Mouse (Mus musculus) lung, postnatal 14 days (tissue): ENCODE results near the gene Pcare.
A peak's percentile ranks its signal among the peaks of the same experiment; 100 is the strongest.

Experiments
- DNase-seq: peaks from one replicate; pipeline ENCODE4 v3.0.0; 2021

The Pcare gene

DNA sequence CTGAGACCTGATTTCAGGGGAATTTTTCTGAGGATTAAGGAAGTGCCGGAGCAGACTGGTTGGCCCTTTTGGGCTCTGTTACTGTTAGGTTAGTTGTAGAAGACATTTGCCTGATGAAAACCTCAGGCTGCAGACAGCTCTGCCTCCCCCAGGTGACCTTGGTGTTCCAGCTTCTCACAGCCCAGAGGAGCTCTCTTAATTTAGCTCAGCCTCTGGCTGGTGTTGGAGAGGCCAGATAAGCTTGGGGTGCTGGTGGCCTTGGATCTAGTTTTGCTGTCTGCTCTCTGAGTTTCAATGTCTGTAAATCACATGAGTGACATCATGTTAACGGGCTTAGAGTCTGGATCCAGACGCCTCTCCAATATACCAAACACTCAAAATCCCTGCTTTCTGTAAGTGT lies 31.7 kb downstream of the Pcare start:
- no peak for DNase-seq

DNA sequence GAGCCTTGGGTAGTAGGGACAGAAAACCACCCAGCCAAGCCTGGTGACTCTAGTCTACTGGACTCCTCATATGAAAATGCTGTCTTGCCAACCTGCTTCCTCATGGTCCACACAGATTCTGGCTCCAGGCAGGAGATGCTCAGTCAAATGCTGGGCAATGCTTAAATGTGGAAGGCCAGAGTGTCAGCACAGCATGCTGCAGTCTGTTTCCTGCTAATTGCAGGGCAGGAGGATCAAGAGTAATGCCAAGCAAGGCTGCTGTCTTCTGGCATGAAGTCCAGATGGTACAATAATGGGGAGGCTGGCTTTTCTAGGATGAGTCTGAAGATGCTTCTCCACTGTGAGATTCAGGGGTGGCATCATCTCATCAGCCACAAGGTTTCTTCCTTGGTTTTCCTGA lies 32.3 kb downstream of the Pcare start:
- DNase-seq = no peak

DNA sequence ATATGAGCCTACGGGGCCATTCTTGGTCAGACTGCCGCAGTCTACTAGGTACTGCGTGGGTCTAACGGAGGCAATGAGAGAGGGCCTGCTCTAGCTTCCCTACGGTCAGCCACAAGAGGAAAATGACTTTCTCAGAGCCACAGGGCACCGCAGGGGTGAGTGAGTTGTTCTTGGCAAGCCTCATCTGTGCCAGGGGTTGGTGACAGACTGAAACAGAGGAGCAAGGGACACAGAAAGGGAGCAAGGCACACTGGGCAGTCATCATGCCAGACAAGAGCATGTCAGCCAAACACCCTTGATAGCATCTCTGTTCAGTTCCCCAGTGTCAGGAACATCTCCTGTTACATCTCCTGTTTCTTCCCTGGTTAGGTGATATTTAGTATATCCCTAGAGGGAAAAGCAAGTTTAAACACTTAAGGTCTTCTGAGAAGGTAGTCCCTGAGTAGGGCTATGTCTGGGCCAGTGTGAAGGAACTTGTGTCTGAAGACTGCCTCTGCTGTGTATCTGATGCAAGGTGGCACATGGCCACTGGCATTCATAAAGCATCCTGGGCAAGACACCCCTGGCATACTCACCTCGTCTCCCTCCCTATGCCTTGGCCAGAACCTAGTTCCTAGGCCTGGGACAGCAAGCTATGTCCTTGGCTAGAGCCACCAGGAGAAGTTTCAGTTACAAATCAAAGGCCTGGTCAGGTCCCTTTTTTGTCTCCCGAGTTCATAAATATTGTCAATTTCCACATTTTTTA lies 34.6 kb downstream of the Pcare start:
- DNase-seq = no peak

DNA sequence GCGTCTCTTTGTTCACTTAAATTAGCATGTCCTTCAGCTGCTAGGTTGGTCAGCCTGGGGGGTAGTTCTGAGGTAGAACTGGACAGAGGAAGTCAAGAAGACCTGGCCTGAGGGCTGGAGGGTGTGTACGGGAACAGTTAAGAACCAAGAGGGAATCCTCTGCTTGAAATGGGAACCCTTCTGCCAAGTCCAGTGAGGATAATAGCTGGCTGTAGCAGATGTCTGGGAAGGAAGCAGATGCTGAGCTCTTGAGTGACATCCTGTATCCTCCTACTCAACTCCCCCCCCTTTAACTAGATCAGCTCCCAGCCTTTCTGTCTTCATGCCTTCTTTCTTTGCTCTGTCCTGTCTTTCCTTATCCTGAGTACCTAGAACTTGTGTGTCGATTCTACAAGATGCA lies 37.7 kb downstream of the Pcare start:
- DNase-seq = no peak

DNA sequence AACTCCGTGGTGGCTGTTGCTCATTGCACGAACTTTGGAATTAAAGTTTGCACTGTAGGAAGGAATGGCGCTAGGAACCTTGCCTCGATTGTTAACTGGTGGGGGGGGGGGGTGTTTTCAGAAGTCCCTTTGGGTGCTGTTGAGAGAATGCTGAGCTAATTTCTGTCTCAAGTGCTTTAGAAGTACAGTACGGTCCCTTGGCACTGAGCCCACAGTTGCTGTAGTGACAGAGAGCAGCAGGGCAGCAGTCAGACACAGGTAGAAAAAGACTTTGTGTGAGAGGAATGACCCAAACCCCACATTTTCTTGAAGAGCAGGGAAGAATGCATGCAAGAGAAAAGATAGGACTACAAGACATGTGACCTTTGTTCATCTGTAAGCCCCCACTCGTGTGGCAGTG lies 40.4 kb downstream of the Pcare start:
- DNase-seq = peak; percentile 74

DNA sequence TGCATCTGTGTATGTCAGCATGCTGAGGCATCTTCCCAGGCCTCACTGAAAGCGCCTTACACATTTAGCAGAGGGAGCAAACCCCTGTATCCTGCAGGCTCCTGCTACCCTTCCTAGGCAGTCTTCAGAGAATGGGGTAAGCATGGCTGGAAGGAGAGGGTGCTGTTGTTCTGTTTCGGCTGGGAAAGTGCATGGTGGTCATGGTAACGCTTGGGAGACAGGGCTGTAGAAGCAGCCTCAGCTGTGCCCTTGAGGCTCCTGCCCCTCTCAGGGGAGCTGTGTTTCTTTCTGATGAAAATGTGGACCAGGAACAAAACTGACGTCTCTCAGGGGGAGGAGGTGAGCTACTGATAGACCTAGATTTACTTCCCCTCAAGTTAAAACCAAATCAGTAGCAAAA lies 45.0 kb downstream of the Pcare start:
- DNase-seq = no peak

DNA sequence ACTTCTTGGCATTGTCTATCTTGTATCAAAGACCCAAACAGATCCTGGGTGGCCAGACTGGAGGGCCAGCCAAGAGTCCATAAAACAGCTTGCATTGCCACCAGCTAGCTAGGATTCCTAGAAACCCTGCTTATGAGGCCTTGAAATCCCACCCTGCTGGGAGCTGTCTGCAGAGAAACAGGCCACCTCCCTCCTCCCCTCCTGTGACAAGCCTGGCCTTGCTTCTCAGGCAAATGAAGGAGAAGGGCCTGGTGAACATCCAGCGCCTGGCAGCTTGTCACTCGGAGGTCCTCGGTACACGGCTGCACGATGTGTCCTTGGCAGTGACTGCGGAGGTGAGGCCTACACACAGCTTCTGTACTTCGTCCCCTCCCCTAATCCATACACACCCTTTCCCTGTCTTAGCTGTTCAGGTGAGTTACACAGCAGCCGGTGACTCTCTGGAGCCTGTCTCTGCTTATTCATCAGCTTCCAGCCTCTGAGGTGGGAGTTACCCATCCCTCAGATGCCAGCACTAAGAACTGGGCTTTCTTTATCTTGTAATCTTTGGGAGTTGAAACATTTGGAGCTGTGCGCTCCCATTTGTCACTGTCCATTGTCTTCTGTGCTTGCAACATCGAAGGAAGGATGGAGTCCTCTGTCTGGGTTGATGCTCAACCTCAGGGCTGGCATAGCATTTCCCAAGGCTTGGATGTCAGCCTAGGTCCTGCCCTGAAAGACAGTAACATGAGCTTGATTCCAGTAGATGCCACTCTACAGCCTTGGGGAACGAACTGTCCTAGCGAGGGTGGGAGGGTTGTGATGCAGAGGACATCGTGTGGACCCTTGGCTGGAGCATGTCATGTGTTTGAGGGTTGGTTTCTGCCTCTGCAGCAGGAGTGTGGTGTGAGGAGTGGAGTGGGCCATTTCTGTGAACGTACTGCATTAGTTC lies 46.9 kb downstream of the Pcare start:
- DNase-seq = no peak

DNA sequence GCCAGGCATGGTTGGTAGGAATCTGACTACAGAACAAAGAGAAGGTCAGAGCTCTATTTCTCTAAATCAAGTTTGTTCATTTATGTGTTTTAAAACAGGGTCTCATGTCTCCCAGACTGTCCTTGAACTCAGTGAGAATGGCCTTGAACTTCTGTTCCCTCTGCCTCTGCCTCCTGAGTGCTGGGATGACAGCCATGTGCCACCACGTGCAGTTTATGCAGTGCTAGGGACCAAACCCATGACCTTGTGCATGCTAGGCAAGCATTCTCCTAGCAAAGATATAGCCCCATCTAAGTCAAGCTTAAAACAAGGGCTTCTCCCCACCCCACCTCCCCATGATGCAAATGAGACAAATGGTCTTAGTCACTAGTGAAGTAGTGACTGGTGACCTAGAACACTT lies 47.6 kb downstream of the Pcare start:
- no peak for DNase-seq

DNA sequence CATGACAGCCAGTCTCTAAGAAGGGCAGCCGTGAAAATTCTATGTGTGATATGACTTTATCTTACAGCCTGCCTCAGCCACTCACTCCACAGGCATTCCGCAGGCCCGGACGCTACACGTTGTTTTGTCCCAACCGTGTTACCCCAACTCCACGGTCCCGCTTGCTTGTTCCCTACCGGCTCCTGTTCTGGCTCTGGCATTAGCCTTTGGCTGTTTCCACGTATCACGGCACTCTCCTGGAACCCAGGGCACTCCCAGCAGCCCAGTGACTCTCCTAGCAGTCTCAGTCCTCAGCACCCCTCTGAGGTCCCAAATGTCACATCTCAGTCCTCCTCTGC lies 54.1 kb downstream of the Pcare start:
- DNase-seq = no peak

DNA sequence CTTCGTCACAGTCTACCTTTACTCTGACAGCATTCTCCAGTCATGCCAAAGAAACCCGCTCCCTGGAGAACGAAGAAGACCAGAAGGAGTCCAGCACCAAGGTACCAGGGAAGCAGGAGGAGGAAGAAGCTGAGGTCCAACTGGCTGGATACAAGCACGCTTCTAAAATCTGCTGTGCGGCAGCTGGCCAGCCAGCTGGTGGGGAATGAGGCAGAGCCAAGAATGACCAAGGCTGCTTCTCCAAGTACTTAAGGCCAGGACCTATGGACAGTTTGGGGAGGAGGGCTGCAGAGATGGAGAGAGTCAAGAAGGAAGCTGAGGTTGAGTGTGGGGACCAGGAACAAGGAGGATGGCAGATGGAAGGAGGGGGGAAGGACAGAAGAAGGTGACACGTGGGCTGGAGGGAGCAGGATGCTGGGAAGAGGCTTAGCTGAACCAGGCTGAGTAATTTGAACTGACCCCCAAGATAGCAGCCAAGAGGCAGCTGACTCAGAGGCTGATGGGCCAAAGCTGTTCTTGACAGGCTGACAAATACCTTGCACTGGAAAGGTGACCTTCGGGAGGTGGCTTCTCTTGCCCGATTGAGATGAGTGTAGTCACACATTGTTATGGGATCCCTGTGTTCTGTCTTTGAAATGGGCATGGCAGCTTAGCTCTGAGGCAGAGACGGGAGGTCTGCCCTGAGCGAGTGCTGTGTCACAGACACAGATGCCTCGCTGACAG lies 54.6 kb downstream of the Pcare start:
- DNase-seq = peak; percentile 27

DNA sequence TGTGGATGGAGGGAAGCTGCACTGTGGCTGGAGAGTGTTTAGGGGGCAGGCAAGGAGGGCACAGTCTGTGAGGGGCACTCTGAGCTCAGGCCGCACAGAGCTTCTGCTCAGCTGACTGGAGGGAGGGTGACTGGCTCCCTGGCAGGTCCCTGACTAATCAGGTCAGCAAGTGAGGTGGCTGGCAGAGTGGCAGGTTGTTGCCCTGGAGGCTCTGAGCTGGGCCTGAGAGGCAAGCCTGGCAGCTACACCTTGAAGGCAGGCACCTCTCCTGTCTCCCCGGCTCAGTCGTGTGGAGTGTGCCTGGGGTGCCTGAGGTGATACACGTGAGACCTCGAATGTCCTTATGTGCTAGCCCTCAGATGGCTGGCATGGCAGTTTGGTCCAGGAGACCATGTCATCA lies 56.3 kb downstream of the Pcare start:
- no peak for DNase-seq

DNA sequence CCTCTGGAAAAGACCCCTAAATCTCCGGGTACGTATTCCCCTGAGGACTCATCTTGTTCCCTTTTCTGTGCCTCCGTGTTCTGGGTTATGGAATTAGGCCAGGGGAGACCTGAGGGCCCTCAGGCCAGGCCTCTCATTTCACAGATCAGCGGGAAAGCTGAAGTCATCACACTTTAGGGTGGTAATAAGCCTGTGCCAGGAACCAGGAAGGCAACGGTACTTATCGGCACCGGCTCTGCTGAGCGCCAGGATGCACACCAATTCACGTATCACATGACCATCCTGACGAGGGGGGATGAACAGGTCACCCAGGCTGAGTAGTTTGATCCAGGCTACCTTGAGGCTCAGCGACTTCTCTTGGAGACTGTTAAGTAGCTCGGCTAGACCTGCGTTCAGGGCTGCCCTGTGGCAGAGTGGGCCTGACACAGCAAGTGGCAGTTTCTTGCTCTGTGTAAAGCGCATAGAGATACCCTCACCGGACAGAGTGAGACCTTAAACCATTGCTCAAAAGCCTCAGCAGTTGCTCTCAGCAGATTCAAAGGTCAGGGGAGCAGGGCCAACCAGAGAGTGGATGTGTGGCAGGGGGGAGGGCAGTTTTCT lies 56.9 kb downstream of the Pcare start:
- no peak for DNase-seq

DNA sequence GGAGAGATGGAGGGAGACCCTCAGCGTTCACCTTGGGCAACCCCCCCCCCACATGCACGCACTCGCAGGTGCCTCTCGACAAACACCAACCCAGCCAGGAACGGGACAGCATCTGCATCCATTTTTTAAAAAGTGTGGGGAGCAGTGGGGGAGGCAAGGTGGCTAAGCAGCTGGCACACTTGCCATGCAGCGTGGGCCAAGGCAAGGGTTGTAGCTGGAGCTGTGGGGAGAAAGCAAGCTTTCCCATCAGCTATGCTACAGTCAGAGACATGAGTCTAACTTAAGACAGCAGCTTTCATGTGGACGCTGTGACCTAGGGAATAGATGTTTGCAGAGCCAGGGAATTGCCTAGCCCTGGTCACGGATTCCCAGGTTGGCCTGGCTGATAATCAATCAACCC lies 57.5 kb downstream of the Pcare start:
- no peak for DNase-seq

DNA sequence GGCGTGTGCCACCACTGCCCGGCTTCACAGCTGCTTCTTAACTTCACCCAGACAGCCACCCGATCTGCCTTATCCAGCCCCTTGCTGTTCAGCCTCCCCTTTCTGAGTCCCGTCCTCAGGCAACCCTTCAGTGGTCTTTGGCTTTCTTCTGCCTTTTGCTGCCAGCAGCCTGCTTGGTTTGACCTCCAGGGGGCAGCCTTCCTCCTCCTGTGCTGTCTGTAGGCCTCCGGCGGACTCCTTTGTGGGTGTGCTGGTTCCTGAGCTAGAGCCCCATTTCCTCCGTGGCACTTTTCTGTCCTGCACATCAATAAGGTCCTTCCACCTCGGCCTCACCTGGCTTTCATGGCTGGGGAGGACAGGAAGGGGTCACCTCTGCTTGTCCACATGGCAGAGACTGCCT lies 58.9 kb downstream of the Pcare start:
- no peak for DNase-seq
